Mouse (Mus musculus) neural tube, embryonic 14.5 days (tissue): ENCODE results near the gene Lrp1. TPM values are rescaled to one million over a fixed set of nuclear protein-coding genes. Genes with fewer than 3 reads are reported as not detected.

Experiments
- ATAC-seq: fragments of 200-750 bp; cut with Nextera tagmentation; 2 replicates; pipeline ENCODE4 v1.8.0; 2017; ENCODE audit warnings: low read depth, mild to moderate bottlenecking, moderate TSS enrichment, moderate library complexity
- H3K27ac ChIP-seq: fragments of 300-500 bp; sonication (generic); 2 replicates; pipeline ENCODE4 v1.5.1; 2014; ENCODE audit warnings: low read depth, mild to moderate bottlenecking, control low read depth, low read length, moderate library complexity, mixed read lengths
- H3K27me3 ChIP-seq: fragments of 300-500 bp; sonication (generic); 2 replicates; pipeline ENCODE4 v1.6.1; 2014; ENCODE audit warnings: low read length; ENCODE audit not compliant: control insufficient read depth, insufficient read depth
- H3K36me3 ChIP-seq: fragments of 300-500 bp; sonication (generic); 2 replicates; pipeline ENCODE4 v1.6.1; 2014; ENCODE audit warnings: low read length, mixed read lengths; ENCODE audit not compliant: control insufficient read depth, insufficient read depth
- H3K4me1 ChIP-seq: fragments of 300-500 bp; sonication (generic); 2 replicates; pipeline ENCODE4 v1.6.1; 2014; ENCODE audit warnings: low read length; ENCODE audit not compliant: control insufficient read depth, insufficient read depth
- H3K4me2 ChIP-seq: fragments of 300-500 bp; sonication (generic); 2 replicates; pipeline ENCODE4 v1.6.1; 2014; ENCODE audit warnings: mild to moderate bottlenecking, low read depth, low read length, control low read depth
- H3K4me3 ChIP-seq: fragments of 300-500 bp; sonication (generic); 2 replicates; pipeline ENCODE4 v1.5.1; 2014; ENCODE audit warnings: low read depth, low read length, control low read depth, mixed read lengths
- H3K9ac ChIP-seq: fragments of 300-500 bp; sonication (generic); replicated peaks from 2 replicates; pipeline ENCODE4 v1.6.1; 2014; ENCODE audit warnings: low read depth, mild to moderate bottlenecking, control low read depth, low read length, mixed read lengths
- H3K9me3 ChIP-seq: fragments of 300-500 bp; sonication (generic); 2 replicates; pipeline ENCODE4 v1.6.1; 2016; ENCODE audit warnings: low read length; ENCODE audit not compliant: control insufficient read depth
- WGBS: fragments of 180-500 bp; shearing (Covaris S2); extraction: QIAGEN DNeasy Blood & Tissue Kit; methylation state at CpG from one replicate; pipeline ENCODE4 v1.1.7; 2014; 5-methylcytosine and 5-hydroxymethylcytosine counted together
- polyA plus RNA-seq: library from polyadenylated mRNA; unstranded; fragments of >200 nt; fragmentation: Nextera tagmentation; extraction: Ambion mirVana; gene quantifications from 2 replicates; pipeline ENCODE4 v1.2.1, GENCODE M21; 2014

Gene Lrp1
- polyA plus RNA-seq, 1 experiment from 2014 or later = 110 TPM

DNA sequence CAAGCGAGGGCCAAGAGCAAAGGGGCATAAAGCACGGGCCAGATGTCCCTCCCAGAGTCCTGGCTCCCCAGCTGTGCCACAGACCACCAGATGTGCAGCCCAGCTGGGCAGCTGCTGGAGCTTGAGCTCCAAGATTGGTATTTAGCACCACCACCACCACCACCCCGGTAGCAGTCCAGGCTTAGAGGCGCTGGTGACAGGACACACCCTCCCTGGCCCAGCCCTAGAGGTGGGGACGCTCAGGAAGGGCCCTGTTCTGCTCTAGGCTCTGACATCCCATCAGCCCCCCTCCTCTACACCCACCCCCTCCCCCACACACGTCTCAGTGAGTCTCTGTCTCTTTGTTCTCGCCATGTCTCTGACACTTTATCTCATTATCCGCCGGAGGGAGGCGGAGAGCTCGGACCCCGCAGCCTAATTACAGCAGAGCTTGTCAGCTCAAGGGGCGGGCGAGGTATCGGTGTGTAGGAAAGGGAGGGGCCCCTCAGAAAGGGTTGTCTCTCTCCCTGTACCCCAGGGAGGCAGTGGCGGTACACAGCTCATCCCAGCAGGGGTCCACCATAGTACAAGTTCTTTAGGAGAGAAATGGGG is 107.4 kb downstream of the Lrp1 start:
- under 1% methylated on average over 16 of the region's 16 CpGs for WGBS
- peak overlapping the region; percentile 99; the same call in 1 of the 2 replicates for H3K27ac ChIP-seq
- no peak for ATAC-seq
- H3K9ac ChIP-seq = peak overlapping the region; percentile 28; the same call in 1 of the 2 replicates
- H3K4me1 ChIP-seq = peaks cover 60% of the 10 kb centered on the region
- no peaks in the 10 kb centered on the region for H3K27me3 ChIP-seq
- H3K9me3 ChIP-seq = no peaks in the 10 kb centered on the region
- H3K4me2 ChIP-seq = peak overlapping the region; percentile 90; the same call in 1 of the 2 replicates
- H3K36me3 ChIP-seq = no peaks in the 10 kb centered on the region
- no peak overlapping the region for H3K4me3 ChIP-seq

DNA sequence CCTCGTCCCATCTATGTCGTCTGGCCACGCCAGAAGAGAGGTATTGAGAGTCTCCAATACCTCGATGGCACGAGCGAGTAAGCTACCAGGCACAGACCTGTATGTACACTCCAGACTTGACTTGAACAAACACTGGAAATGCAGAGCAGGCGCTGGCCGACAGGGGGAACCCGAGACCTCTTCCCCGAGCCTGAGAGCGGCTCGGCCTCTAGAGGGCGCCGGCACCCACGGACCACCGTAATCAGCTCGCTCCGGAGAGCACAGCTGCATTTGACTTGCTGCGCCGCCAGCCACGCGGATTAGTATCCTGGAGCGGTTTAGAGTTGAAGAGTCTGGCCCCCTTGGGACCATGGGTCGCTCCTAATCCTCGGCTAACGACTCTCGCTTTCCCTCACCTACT is 108.1 kb downstream of the Lrp1 start:
- Histone ChIP-seq H3K4me3 (peak overlapping the region; percentile 34; the same call in 1 of the 2 replicates), H3K9ac (peak overlapping the region; percentile 28; the same call in 1 of the 2 replicates), H3K4me1 (peaks cover 67% of the 10 kb centered on the region), H3K27me3 (no peaks in the 10 kb centered on the region), H3K36me3 (no peaks in the 10 kb centered on the region), H3K4me2 (peak overlapping the region; percentile 90; the same call in 1 of the 2 replicates), H3K27ac (peak overlapping the region; percentile 99), H3K9me3 (no peaks in the 10 kb centered on the region)
- WGBS = under 1% methylated on average over 27 of the region's 27 CpGs
- ATAC-seq = peak; percentile 17; the same call in 1 of the 2 replicates

DNA sequence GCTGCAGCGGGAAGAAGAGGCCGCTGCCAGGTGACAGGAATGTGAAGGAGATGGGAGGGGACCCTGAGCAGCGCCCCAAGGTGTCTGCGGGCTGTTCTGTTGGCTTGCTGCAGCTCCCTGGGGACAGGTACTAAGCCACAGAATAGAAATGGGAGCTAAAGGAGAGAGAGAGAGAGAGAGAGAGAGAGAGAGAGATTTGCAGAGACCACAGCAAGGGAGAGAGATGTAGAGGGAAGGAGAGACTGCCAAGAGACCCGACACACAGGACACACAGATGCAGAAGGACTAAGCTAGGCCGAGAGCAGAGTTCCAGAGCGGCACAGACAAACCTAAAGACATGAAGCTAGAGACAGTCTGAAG is 108.7 kb downstream of the Lrp1 start:
- Histone ChIP-seq H3K9me3 (no peaks in the 10 kb centered on the region), H3K27me3 (no peaks in the 10 kb centered on the region), H3K9ac (peak overlapping the region; percentile 80), H3K4me3 (peak overlapping the region; percentile 34), H3K4me1 (peaks cover 67% of the 10 kb centered on the region), H3K27ac (peak overlapping the region; percentile 99), H3K36me3 (no peaks in the 10 kb centered on the region), H3K4me2 (peak overlapping the region; percentile 90)
- no peak; the same call in 1 of the 2 replicates for ATAC-seq
- 1% methylated on average over 7 of the region's 7 CpGs for WGBS

DNA sequence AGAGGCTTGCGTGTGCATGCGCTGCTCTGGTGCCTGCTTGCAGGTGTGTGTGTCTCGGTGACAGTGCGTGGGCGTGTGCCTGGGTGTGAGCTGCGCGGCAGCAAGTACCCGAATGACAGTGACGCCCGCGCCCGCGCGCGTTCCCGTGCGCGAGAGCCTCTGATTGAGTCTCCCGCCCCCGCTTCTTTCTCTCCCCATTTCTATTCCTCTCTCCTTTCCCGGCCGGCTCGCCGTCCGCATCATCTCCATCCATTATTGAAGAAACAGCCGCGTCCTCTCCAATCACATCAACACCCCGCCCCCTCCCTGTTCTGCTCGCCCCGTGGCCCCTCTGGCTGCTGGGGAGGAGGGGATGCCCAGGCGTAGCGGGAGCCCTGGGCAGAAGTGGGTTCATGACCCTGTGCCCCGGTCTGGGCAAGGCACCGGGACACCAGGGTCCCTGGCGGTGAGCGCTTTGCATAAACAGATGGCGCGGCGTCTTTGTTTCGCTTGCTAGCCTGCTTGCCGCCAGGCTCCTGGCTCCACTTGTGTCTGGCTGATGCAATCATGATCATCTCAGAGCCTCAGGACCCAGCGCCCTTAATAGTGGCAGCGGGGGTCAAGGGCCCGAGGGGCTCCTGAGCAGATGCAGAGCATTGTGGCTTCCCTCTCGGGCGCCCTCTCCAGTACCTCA is 109.2 kb downstream of the Lrp1 start:
- H3K27me3 ChIP-seq = no peaks in the 10 kb centered on the region
- H3K27ac ChIP-seq = peak overlapping the region; percentile 99
- peak overlapping the region; percentile 34 for H3K4me3 ChIP-seq
- no peaks in the 10 kb centered on the region for H3K9me3 ChIP-seq
- ATAC-seq = peak; percentile 6; the same call in 1 of the 2 replicates
- peak overlapping the region; percentile 90 for H3K4me2 ChIP-seq
- no peaks in the 10 kb centered on the region for H3K36me3 ChIP-seq
- under 1% methylated on average over 44 of the region's 46 CpGs for WGBS
- peaks cover 62% of the 10 kb centered on the region for H3K4me1 ChIP-seq
- H3K9ac ChIP-seq = peak overlapping the region; percentile 80

DNA sequence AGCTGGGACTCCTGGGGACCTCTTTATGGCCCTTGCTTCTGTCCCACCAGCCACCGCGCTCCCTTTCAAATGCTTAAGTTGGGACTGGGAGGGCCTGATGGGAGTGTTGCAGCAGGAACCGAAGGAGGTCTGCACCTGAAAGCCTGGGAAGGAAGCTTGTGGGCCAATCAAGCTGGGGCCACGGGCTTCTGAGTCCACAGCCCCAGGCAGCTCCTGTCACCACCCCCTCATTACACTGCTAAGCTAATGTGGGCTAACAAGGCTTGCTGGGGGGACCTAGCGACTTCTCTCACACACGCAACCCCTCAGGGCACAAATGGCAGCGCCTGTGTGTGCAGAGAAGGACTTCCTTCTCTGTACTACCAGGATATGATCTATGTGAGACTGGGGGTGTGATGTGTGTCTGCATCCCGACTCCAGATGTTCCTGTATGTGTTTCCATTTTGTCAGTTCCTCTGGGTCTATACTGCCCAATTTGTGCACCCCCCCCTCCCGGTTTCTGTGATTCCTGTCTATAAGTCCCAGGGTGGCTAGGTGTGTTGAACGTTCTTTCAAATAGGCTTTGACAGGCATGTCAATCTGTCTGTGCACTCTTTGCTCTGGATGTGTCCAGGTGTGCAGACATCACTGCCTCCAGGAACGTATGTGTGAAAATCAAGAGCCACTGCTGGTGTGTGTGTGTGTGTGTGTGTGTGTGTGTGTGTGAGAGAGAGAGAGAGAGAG is 109.9 kb downstream of the Lrp1 start:
- H3K4me1 ChIP-seq = peaks cover 58% of the 10 kb centered on the region
- H3K9me3 ChIP-seq = no peaks in the 10 kb centered on the region
- peak overlapping the region; percentile 99 for H3K27ac ChIP-seq
- WGBS = 5% methylated on average over 11 of the region's 11 CpGs
- H3K4me2 ChIP-seq = peak overlapping the region; percentile 90
- no peaks in the 10 kb centered on the region for H3K27me3 ChIP-seq
- no peaks in the 10 kb centered on the region for H3K36me3 ChIP-seq
- H3K9ac ChIP-seq = peak overlapping the region; percentile 80
- peak overlapping the region; percentile 34 for H3K4me3 ChIP-seq
- ATAC-seq = no peak

DNA sequence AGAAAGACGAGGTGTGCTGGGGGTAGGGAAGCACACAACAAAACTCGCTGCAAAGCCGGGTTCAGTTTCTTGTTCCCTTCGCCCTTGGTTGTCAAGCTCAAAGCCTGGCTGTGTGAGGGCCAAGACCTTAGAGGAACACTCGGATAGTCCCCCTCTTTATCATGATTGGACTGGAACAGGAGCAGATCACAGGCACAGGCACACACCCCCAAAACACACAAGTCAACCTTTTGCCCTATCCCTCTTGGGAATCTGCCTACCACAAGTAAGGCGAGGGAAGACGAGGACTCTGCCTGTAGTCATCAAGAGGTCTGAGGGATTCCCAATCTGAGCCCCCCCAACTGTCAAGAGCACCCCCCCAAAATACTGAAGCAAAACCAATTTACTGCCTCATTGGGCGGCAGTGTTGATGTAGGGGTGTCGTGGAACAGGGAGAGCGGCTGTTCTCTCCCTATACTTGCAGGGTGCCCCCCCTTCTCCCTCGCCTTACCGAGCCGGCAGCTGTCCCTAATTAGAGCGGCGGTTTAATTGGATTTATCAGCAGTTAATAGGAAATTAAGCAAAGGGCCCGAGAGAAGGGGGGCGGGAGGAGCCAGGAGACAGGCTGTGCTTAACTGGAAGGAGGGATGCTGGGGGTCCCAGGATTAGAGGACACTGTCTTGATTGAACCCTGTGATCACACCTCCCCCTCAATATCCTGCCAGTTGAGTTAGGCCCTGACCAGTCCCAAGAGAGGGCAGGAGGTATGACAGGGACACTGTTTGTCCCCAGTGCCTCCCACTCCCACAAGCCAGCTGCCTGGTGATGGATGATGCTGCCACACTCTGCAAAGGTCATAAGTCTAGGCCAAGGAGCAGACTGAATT is 110.9 kb downstream of the Lrp1 start:
- no peaks in the 10 kb centered on the region for H3K36me3 ChIP-seq
- H3K4me3 ChIP-seq = peak overlapping the region; percentile 32; the same call in 1 of the 2 replicates
- H3K4me1 ChIP-seq = peaks cover 58% of the 10 kb centered on the region
- H3K4me2 ChIP-seq = peak overlapping the region; percentile 63
- no peaks in the 10 kb centered on the region for H3K9me3 ChIP-seq
- WGBS = 5% methylated on average over 17 of the region's 17 CpGs
- H3K9ac ChIP-seq = peak overlapping the region; percentile 57
- H3K27ac ChIP-seq = peak overlapping the region; percentile 99
- no peaks in the 10 kb centered on the region for H3K27me3 ChIP-seq
- peak; percentile 9; the same call in 1 of the 2 replicates for ATAC-seq

DNA sequence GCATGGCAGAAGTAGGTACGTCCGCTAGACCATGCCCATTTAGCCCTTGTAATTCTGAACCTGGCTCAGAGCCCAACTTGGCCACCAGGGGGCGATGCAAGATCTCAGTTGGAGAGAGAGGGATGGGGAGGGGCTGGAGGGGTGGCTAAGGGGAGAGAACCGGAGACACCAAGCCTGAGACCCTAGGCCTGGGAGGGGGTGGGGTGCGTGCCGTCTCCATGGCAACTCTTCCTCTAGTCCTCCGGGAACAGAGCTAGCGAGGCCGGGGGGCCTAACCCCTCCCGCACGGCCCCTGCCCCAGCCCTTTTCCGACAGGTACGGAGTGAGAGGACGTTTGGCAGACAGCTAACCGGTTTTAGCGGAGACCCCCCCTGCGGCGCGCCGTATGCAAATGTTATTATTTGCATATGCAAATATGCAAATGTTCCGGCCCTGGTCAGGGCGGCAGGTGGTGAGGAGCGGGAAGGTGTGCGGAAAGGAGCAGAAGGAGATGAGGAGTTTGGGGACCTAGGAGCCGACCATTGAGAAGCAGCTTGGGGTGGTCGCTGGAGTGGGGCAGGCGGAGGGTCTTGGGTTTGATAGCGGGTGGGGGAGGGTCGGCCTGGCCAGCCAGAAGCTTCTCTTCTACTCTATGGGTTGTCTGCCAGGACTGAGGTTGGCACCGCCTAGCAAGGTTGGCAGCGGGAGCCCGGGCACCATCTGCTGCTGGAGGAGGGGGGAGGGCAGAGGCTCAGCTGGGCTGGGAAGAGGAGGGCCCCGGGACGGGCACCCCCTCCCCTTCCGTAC is 111.7 kb downstream of the Lrp1 start:
- Histone ChIP-seq H3K4me3 (peak overlapping the region; percentile 32), H3K9ac (peak overlapping the region; percentile 57), H3K4me1 (peaks cover 58% of the 10 kb centered on the region), H3K27me3 (no peaks in the 10 kb centered on the region), H3K27ac (peak overlapping the region; percentile 99), H3K36me3 (no peaks in the 10 kb centered on the region), H3K9me3 (no peaks in the 10 kb centered on the region), H3K4me2 (peak overlapping the region; percentile 63)
- ATAC-seq = peak; percentile 72
- WGBS = under 1% methylated on average over 35 of the region's 35 CpGs

DNA sequence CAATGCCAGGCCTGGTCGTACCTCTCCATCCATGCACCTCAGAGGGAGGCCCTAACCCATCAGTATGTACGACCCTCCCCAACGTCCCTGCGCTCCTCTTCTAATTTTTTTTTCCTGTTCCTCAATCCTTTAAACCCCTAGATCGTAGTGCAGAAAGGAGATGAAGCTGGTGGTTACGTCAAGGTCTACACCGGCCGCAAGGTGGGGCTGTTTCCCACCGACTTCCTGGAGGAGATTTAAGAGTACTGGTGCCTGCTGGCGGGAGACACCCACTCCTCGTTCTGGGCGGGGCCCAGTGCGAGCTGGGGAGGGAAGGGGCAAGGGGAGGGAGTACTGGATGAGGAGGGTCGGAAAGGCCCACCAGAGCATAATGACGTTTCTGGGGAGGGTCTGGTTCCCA is 112.7 kb downstream of the Lrp1 start:
- Histone ChIP-seq H3K4me3 (no peak overlapping the region; the same call in 1 of the 2 replicates), H3K9ac (no peak overlapping the region), H3K9me3 (no peaks in the 10 kb centered on the region), H3K27me3 (no peaks in the 10 kb centered on the region), H3K27ac (0 out of 2 replicates have a peak overlapping the region, but pooled peaks have one; percentile 99), H3K4me1 (peaks cover 48% of the 10 kb centered on the region), H3K36me3 (no peaks in the 10 kb centered on the region; the same call in 1 of the 2 replicates), H3K4me2 (peak overlapping the region; percentile 63; the same call in 1 of the 2 replicates)
- WGBS = 3% methylated on average over 15 of the region's 15 CpGs
- no peak for ATAC-seq
